In the genomic region with DNA sequence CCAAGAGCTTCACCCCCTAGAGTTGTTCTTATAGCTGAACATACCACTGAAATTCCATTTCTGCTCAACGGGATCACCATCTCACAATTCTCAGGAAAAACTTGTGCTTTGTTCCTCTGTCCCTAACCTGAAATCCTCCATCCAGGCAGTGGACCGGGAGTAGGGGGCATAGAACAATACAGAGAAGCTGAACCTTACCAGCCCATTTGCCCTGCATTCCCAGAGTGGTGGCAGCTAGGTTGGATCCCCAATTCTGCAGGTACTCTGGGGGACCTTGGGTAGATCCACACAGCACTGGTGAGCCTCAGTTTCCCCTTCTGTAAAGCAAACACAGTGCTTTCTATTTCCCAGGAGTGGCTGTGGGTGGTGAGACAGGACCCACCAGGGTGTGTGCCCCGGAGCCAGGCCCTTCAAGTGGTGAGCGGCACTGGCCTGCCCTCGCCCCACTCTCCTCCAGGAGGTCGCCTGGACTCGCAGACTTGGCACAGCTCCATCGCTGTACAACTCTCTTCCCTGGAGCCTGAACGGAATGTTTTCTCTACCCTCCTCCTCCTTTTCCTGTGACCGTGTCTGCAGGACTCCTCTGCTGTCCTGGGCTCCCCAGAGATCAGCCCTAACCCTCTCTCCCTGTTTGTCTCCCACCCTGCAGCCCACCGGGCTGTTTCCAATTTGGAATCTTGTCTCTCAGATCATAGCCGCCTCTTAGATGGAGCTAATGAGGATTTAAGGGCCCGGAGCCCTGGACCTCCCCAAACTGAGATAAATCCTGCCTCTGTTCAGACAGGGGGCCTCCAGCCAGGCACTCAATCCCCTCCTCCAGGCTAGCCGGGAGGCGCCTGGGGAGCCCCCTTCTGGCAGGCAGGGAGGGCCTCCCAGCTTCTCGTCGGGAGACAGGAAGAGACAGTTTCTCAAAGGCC, we compare ENCODE assay signal across 9 mouse cellular contexts. TPM values are rescaled to one million over a fixed set of nuclear protein-coding genes. Genes with fewer than 3 reads are reported as not detected.
A peak's percentile ranks its signal among the peaks of the same experiment; 100 is the strongest.
DNase-seq lines count a peak whose midpoint lies in the region; ATAC-seq lines count a peak whose summit lies in the region.
"Had no signal": no experiment of that assay in that cellular context is flagged by ENCODE, and none has a peak within 500 bp of the region (broad histone marks: within the 10 kb centered on the region; RNA-seq: fewer than 3 reads in every experiment).

No protein-coding gene starts in this region.

- H3K27me3 ChIP-seq in heart, embryonic 11.5 days (ENCODE audit: control insufficient read depth, insufficient read depth, low read length) = peaks cover 4% of the 10 kb centered on the region; the same call in 1 of the 2 replicates
- H3K27me3 ChIP-seq in kidney, embryonic 15.5 days = peaks cover 8% of the 10 kb centered on the region; the same call in 1 of the 2 replicates
- peaks cover 72% of the 10 kb centered on the region for H3K27me3 ChIP-seq in midbrain, embryonic 10.5 days (ENCODE audit: low read depth, poor library complexity, severe bottlenecking)

- peak overlapping the region; percentile 14; the same call in 1 of the 2 replicates for H3K4me3 ChIP-seq in heart, embryonic 11.5 days (ENCODE audit: low read depth, low read length)
- peak overlapping the region; percentile 10 for H3K4me3 ChIP-seq in kidney, embryonic 15.5 days (replicated peaks)
- peak overlapping the region; percentile 30; the same call in 1 of the 2 replicates for H3K4me3 ChIP-seq in midbrain, embryonic 10.5 days

- DNase-seq in ovary, postnatal 36 days (ENCODE audit: low spot score) = peak; percentile 46
- no peak for DNase-seq in ovary, adult 18-20 months (ENCODE audit: low spot score)
- peak; percentile 48 for DNase-seq in midbrain, embryonic 10.5 days (ENCODE audit: low spot score)
- DNase-seq in thymus, postnatal 25 days = peak; percentile 71
- DNase-seq in frontal cortex, postnatal 10 days (ENCODE audit: low spot score in 2 of 2) = no peak

- 9% methylated on average over 17 of the region's 17 CpGs for WGBS in heart, embryonic 11.5 days (ENCODE audit: insufficient replicate concordance)
- 7% methylated on average over 17 of the region's 17 CpGs for WGBS in kidney, embryonic 15.5 days
- 13% methylated on average over 17 of the region's 17 CpGs for WGBS in midbrain, embryonic 10.5 days

- ATAC-seq in heart, embryonic 11.5 days (replicated peaks; ENCODE audit: insufficient number of reproducible peaks, low FRiP score, low TSS enrichment) = peak; percentile 68; the same call in 1 of the 2 replicates
- peak; percentile 84 for ATAC-seq in kidney, embryonic 15.5 days (replicated peaks; ENCODE audit: low FRiP score)
- ATAC-seq in monocyte, adult 5-6 weeks (replicated peaks; ENCODE audit: insufficient number of reproducible peaks, low FRiP score, low TSS enrichment, poor library complexity, severe bottlenecking) = no peak

- H3K4me1 ChIP-seq in heart, embryonic 11.5 days (ENCODE audit: control insufficient read depth, insufficient read depth, low read length) = peaks cover 19% of the 10 kb centered on the region
- H3K4me1 ChIP-seq in kidney, embryonic 15.5 days = peaks cover 27% of the 10 kb centered on the region
- H3K4me1 ChIP-seq in midbrain, embryonic 10.5 days = peaks cover 18% of the 10 kb centered on the region

- H3K9ac ChIP-seq in heart, embryonic 11.5 days (ENCODE audit: low read depth, low read length) = 0 out of 2 replicates have a peak overlapping the region, but pooled peaks have one; percentile 43
- H3K9ac ChIP-seq in kidney, embryonic 15.5 days = no peak overlapping the region

- no peaks in the 10 kb centered on the region for H3K9me3 ChIP-seq in heart, embryonic 11.5 days (replicated peaks; ENCODE audit: control insufficient read depth, low read length)
- no peaks in the 10 kb centered on the region for H3K9me3 ChIP-seq in kidney, embryonic 15.5 days (replicated peaks)
- H3K9me3 ChIP-seq in midbrain, embryonic 10.5 days (replicated peaks) = no peaks in the 10 kb centered on the region

- H3K27ac ChIP-seq in heart, embryonic 11.5 days (ENCODE audit: low read depth, low read length) = peak overlapping the region; percentile 64
- peak overlapping the region; percentile 79 for H3K27ac ChIP-seq in kidney, embryonic 15.5 days
- 0 out of 2 replicates have a peak overlapping the region, but pooled peaks have one; percentile 69 for H3K27ac ChIP-seq in midbrain, embryonic 10.5 days (replicated peaks)
- H3K27ac ChIP-seq: macrophage had no signal

- H3K4me2 ChIP-seq in heart, embryonic 11.5 days = peak overlapping the region; percentile 58
- H3K4me2 ChIP-seq in kidney, embryonic 15.5 days = peak overlapping the region; percentile 48

- no peaks in the 10 kb centered on the region for H3K36me3 ChIP-seq in heart, embryonic 11.5 days (ENCODE audit: control insufficient read depth, insufficient read depth, low read length)
- no peaks in the 10 kb centered on the region for H3K36me3 ChIP-seq in kidney, embryonic 15.5 days
- H3K36me3 ChIP-seq in midbrain, embryonic 10.5 days = no peaks in the 10 kb centered on the region

RNA-seq across cellular contexts. Expression of a gene that starts 52.3 kb away (rescaled TPM):
- polyA plus RNA-seq in heart, embryonic 11.5 days (2014; fragmentation: Nextera tagmentation; extraction: Ambion mirVana) = 67.5 and 71.0 TPM in 2 replicates
- 108 and 110 TPM in 2 replicates for polyA plus RNA-seq in kidney, embryonic 15.5 days (2015; fragmentation: Nextera tagmentation; extraction: Ambion mirVana)
- 100 and 128 TPM in 2 replicates for polyA plus RNA-seq in midbrain, embryonic 10.5 days (2016; fragmentation: Nextera tagmentation; extraction: Ambion mirVana)
- total RNA-seq in monocyte, adult 5-6 weeks (2017) = 61.3 to 96.3 TPM (median 79.9 TPM) in 3 replicates

Comparison
In these comparisons a context has a peak if more than half of its experiments do, and no peak if none do; other contexts are left out.
1. DNase-seq: peak in ovary, postnatal 36 days (single experiment), midbrain, embryonic 10.5 days (single experiment) and thymus, postnatal 25 days (single experiment); none in ovary, adult 18-20 months (single experiment) and frontal cortex, postnatal 10 days (0 of 2).
2. Peak in every context shown above with its lines, with median percentiles within 50 percentile points of each other: H3K27ac ChIP-seq and H3K4me3 ChIP-seq.